In genomic region chr11:69461568-69461967, GRCm38 (mm10) we compare ENCODE assay signal across 18 mouse cellular contexts. TPM values are rescaled to one million over a fixed set of nuclear protein-coding genes. Genes with fewer than 3 reads are reported as not detected.
A peak's percentile ranks its signal among the peaks of the same experiment; 100 is the strongest.
DNase-seq lines count a peak whose midpoint lies in the region; ATAC-seq lines count a peak whose summit lies in the region.
"Had no signal": no experiment of that assay in that cellular context is flagged by ENCODE, and none has a peak within 500 bp of the region (broad histone marks: within the 10 kb centered on the region; RNA-seq: fewer than 3 reads in every experiment).

No protein-coding gene starts in this region.

- H3K9ac ChIP-seq in embryonic facial prominence, embryonic 14.5 days (ENCODE audit: low read depth, low read length) = no peak overlapping the region
- peak overlapping the region; percentile 47; the same call in 1 of the 2 replicates for H3K9ac ChIP-seq in heart, embryonic 13.5 days
- H3K9ac ChIP-seq in hindbrain, embryonic 14.5 days = no peak overlapping the region
- H3K9ac ChIP-seq: forebrain, embryonic 15.5 days; hindbrain, embryonic 13.5 days had no signal

- no peaks in the 10 kb centered on the region for H3K9me3 ChIP-seq in embryonic facial prominence, embryonic 14.5 days (ENCODE audit: control insufficient read depth, low read length)
- no peaks in the 10 kb centered on the region for H3K9me3 ChIP-seq in embryonic facial prominence, embryonic 10.5 days
- no peaks in the 10 kb centered on the region for H3K9me3 ChIP-seq in heart, embryonic 13.5 days
- H3K9me3 ChIP-seq in hindbrain, embryonic 14.5 days (ENCODE audit: control insufficient read depth, low read length) = no peaks in the 10 kb centered on the region
- H3K9me3 ChIP-seq: forebrain, embryonic 15.5 days; hindbrain, embryonic 13.5 days had no signal

- no peak overlapping the region for H3K27ac ChIP-seq in embryonic facial prominence, embryonic 14.5 days (replicated peaks; ENCODE audit: low read depth, low read length)
- no peak overlapping the region for H3K27ac ChIP-seq in embryonic facial prominence, embryonic 10.5 days (replicated peaks)
- H3K27ac ChIP-seq in heart, embryonic 13.5 days (replicated peaks) = peak overlapping the region; percentile 48
- H3K27ac ChIP-seq in hindbrain, embryonic 14.5 days = no peak overlapping the region
- H3K27ac ChIP-seq: forebrain, embryonic 15.5 days; hindbrain, embryonic 13.5 days had no signal

- no peaks in the 10 kb centered on the region for H3K27me3 ChIP-seq in embryonic facial prominence, embryonic 14.5 days (replicated peaks; ENCODE audit: control insufficient read depth, insufficient read depth, low read length)
- H3K27me3 ChIP-seq in embryonic facial prominence, embryonic 10.5 days (replicated peaks; ENCODE audit: low read depth, poor library complexity, severe bottlenecking) = no peaks in the 10 kb centered on the region
- no peaks in the 10 kb centered on the region; the same call in 1 of the 2 replicates for H3K27me3 ChIP-seq in heart, embryonic 13.5 days (replicated peaks)
- H3K27me3 ChIP-seq in hindbrain, embryonic 14.5 days (ENCODE audit: control insufficient read depth, insufficient read depth, low read length) = no peaks in the 10 kb centered on the region
- H3K27me3 ChIP-seq: forebrain, embryonic 15.5 days; hindbrain, embryonic 13.5 days had no signal

- peaks cover 4% of the 10 kb centered on the region; the same call in 1 of the 2 replicates for H3K4me1 ChIP-seq in embryonic facial prominence, embryonic 14.5 days (ENCODE audit: control insufficient read depth, insufficient read depth, low read length)
- H3K4me1 ChIP-seq in embryonic facial prominence, embryonic 10.5 days = peaks cover 22% of the 10 kb centered on the region
- H3K4me1 ChIP-seq in heart, embryonic 13.5 days = peaks cover 27% of the 10 kb centered on the region
- peaks cover 5% of the 10 kb centered on the region; the same call in 1 of the 2 replicates for H3K4me1 ChIP-seq in hindbrain, embryonic 14.5 days (replicated peaks; ENCODE audit: control insufficient read depth, insufficient read depth, low read length)
- H3K4me1 ChIP-seq: forebrain, embryonic 15.5 days had no signal

- no peak overlapping the region for H3K4me3 ChIP-seq in embryonic facial prominence, embryonic 14.5 days (ENCODE audit: low read depth, low read length)
- no peak overlapping the region for H3K4me3 ChIP-seq in embryonic facial prominence, embryonic 10.5 days
- no peak overlapping the region for H3K4me3 ChIP-seq in heart, embryonic 13.5 days
- no peak overlapping the region for H3K4me3 ChIP-seq in hindbrain, embryonic 14.5 days (replicated peaks; ENCODE audit: low read length)
- H3K4me3 ChIP-seq: forebrain, embryonic 15.5 days; hindbrain, embryonic 13.5 days had no signal

- H3K36me3 ChIP-seq in embryonic facial prominence, embryonic 14.5 days (ENCODE audit: control insufficient read depth, insufficient read depth, low read length) = no peaks in the 10 kb centered on the region
- H3K36me3 ChIP-seq in embryonic facial prominence, embryonic 10.5 days (replicated peaks) = no peaks in the 10 kb centered on the region
- H3K36me3 ChIP-seq in heart, embryonic 13.5 days = no peaks in the 10 kb centered on the region
- H3K36me3 ChIP-seq in hindbrain, embryonic 14.5 days (replicated peaks; ENCODE audit: control insufficient read depth, insufficient read depth) = no peaks in the 10 kb centered on the region
- H3K36me3 ChIP-seq: forebrain, embryonic 15.5 days; hindbrain, embryonic 13.5 days had no signal

- H3K4me2 ChIP-seq in embryonic facial prominence, embryonic 14.5 days (ENCODE audit: low read depth, low read length) = no peak overlapping the region
- H3K4me2 ChIP-seq in heart, embryonic 13.5 days = 0 out of 2 replicates have a peak overlapping the region, but pooled peaks have one; percentile 18
- H3K4me2 ChIP-seq in hindbrain, embryonic 14.5 days (replicated peaks) = no peak overlapping the region
- H3K4me2 ChIP-seq: forebrain, embryonic 15.5 days; hindbrain, embryonic 13.5 days had no signal

- WGBS in embryonic facial prominence, embryonic 14.5 days = 53% methylated on average over 5 of the region's 5 CpGs
- WGBS in embryonic facial prominence, embryonic 10.5 days = 83% methylated on average over 5 of the region's 5 CpGs
- WGBS in heart, embryonic 13.5 days = 8% methylated on average over 5 of the region's 5 CpGs
- 80% methylated on average over 5 of the region's 5 CpGs for WGBS in hindbrain, embryonic 14.5 days

- DNase-seq in embryonic facial prominence, embryonic 14.5 days (ENCODE audit: low spot score) = peak; percentile 34
- DNase-seq in embryonic facial prominence, embryonic 10.5 days (ENCODE audit: low spot score) = no peak
- no peak for DNase-seq in heart, adult 8-10 months (ENCODE audit: low spot score)
- peak; percentile 49 for DNase-seq in MN1 (ENCODE audit: low spot score)
- peak; percentile 63 for DNase-seq in yolk sac, embryonic 10.5 days (ENCODE audit: low spot score)
- DNase-seq in hindbrain, embryonic 14.5 days (ENCODE audit: low spot score) = no peak
- DNase-seq: adrenal gland, postnatal 14 days; cerebellum, adult 11-12 months; cerebellum, adult 9-10 months; cerebellum, postnatal 25 days; gastrocnemius, postnatal 36 days; heart, postnatal 10 days; kidney, adult 18-20 months had no signal

- no peak for ATAC-seq in embryonic facial prominence, embryonic 14.5 days (ENCODE audit: low read depth)
- no peak for ATAC-seq in heart, embryonic 13.5 days (ENCODE audit: extremely low read depth, insufficient number of reproducible peaks, low FRiP score, low TSS enrichment)
- no peak for ATAC-seq in hindbrain, embryonic 14.5 days (ENCODE audit: low FRiP score)
- ATAC-seq: activated CD4-positive, CD25-positive, alpha-beta regulatory T cell, adult 4 months; forebrain, embryonic 15.5 days; Patski had no signal

RNA-seq across cellular contexts. Expression of gene Kdm6b, which starts 48.1 kb away (rescaled TPM):
- 24.2 and 24.3 TPM in 2 replicates for polyA plus RNA-seq in embryonic facial prominence, embryonic 14.5 days (2014; fragmentation: Nextera tagmentation; extraction: Ambion mirVana)
- polyA plus RNA-seq in embryonic facial prominence, embryonic 10.5 days (2016; fragmentation: Nextera tagmentation; extraction: Ambion mirVana) = 39.8 and 39.9 TPM in 2 replicates
- polyA plus RNA-seq in heart, embryonic 13.5 days (2015; fragmentation: Nextera tagmentation; extraction: Ambion mirVana) = 20.9 and 21.6 TPM in 2 replicates
- total RNA-seq in heart, adult 8-10 months (2022) = 10 to 100 TPM; 19.1 to 26.2 (median 22.3) TPM
- 26.8 and 33.0 TPM in 2 replicates for polyA plus RNA-seq in hindbrain, embryonic 14.5 days (2014; fragmentation: Nextera tagmentation; extraction: Ambion mirVana)

Comparison
In these comparisons a context has a peak if more than half of its experiments do, and no peak if none do; other contexts are left out.
1. DNase-seq: peak in embryonic facial prominence, embryonic 14.5 days (single experiment), MN1 (single experiment) and yolk sac, embryonic 10.5 days (single experiment); none in embryonic facial prominence, embryonic 10.5 days (single experiment), heart, adult 8-10 months (single experiment) and hindbrain, embryonic 14.5 days (single experiment).